Mouse (Mus musculus) CH12.LX (cell line): ENCODE measurements around the gene Trp73. TPM values are rescaled to one million over a fixed set of nuclear protein-coding genes. Genes with fewer than 3 reads are reported as not detected.

Source experiments
- DNase-seq: peaks from one replicate; pipeline ENCODE4 v3.0.0-alpha.2; 2013; ENCODE audit errors: extremely low read depth
- H3K27ac ChIP-seq: 2 replicates; pipeline ENCODE4 v1.5.1; 2012; ENCODE audit warnings: low read depth, mild to moderate bottlenecking, control low read depth, moderate library complexity; ENCODE audit not compliant: insufficient read depth
- H3K27me3 ChIP-seq: replicated peaks from 2 replicates; pipeline ENCODE3; 2012; ENCODE audit warnings: inconsistent platforms
- H3K36me3 ChIP-seq, 2 experiments: replicated peaks in 1 of 2; 2 replicates each; pipeline versions ENCODE3 to v1.6.1; 2012; ENCODE audit warnings: inconsistent platforms in 1 of 2, low read length in 1 of 2, mild to moderate bottlenecking in 1 of 2, mixed read lengths in 1 of 2, moderate library complexity in 1 of 2; ENCODE audit not compliant: control insufficient read depth in 1 of 2, insufficient read depth in 1 of 2
- H3K4me1 ChIP-seq, 2 experiments: 2 replicates each; pipeline ENCODE4 v1.6.1; 2012; ENCODE audit warnings: inconsistent platforms in 1 of 2, moderate library complexity in 1 of 2; ENCODE audit not compliant: insufficient read depth in 2 of 2, control insufficient read depth in 1 of 2
- H3K4me2 ChIP-seq: 2 replicates; pipeline ENCODE4 v1.6.1; 2012; ENCODE audit warnings: low read depth, mild to moderate bottlenecking, control low read depth; ENCODE audit not compliant: poor library complexity, insufficient read depth, severe bottlenecking
- H3K4me3 ChIP-seq, 3 experiments: fragments of 150-350 bp in 1 of 3; sonication (generic) in 1 of 3; replicated peaks in 1 of 3; 2 replicates each; pipeline versions ENCODE3 to v1.5.1; 2011 to 2012; ENCODE audit warnings: low read depth in 2 of 3, low read length in 2 of 3, mild to moderate bottlenecking in 2 of 3, moderate library complexity in 2 of 3, control low read depth in 1 of 3, improper control_type of control experiment in 1 of 3, inconsistent platforms in 1 of 3, mixed read lengths in 1 of 3; ENCODE audit not compliant: poor library complexity in 1 of 3
- H3K79me2 ChIP-seq: replicated peaks from 2 replicates; pipeline ENCODE4 v1.6.1; 2012; ENCODE audit warnings: mild to moderate bottlenecking, moderate library complexity; ENCODE audit not compliant: control insufficient read depth, poor library complexity, insufficient read depth, severe bottlenecking; ENCODE audit errors: extremely low read depth
- H3K9ac ChIP-seq: 2 replicates; pipeline ENCODE4 v1.6.1; 2012; ENCODE audit warnings: low read depth, mild to moderate bottlenecking, control low read depth, moderate library complexity; ENCODE audit not compliant: insufficient read depth
- H3K9me3 ChIP-seq: replicated peaks from 2 replicates; pipeline ENCODE3; 2012; ENCODE audit warnings: low read length, inconsistent platforms, mixed read lengths
- CTCF ChIP-seq, 2 experiments: IDR thresholded peaks in 1 of 2; conservative IDR thresholded peaks in 1 of 2; 2 replicates each; pipeline ENCODE4 v1.5.1; 2011 to 2012; ENCODE audit warnings: low read depth in 2 of 2, low read length in 2 of 2, improper control_type of control experiment in 1 of 2, inconsistent platforms in 1 of 2, mild to moderate bottlenecking in 1 of 2, moderate library complexity in 1 of 2
- E2F4 ChIP-seq: IDR thresholded peaks from 2 replicates; pipeline ENCODE4 v1.6.1; 2011; ENCODE audit warnings: low read depth, low read length, improper control_type of control experiment; ENCODE audit not compliant: insufficient replicate concordance
- HCFC1 ChIP-seq: IDR thresholded peaks from 2 replicates; pipeline ENCODE4 v1.6.1; 2012; ENCODE audit warnings: low read depth, mild to moderate bottlenecking, inconsistent platforms, low read length, improper control_type of control experiment
- RAD21 ChIP-seq: IDR thresholded peaks from 2 replicates; pipeline ENCODE4 v1.6.1; 2011; ENCODE audit warnings: low read depth, mild to moderate bottlenecking, low read length, improper control_type of control experiment, moderate library complexity
- TCF12 ChIP-seq: IDR thresholded peaks from 2 replicates; pipeline ENCODE4 v1.6.1; 2014; ENCODE audit warnings: low read depth, mild to moderate bottlenecking, inconsistent platforms, low read length, improper control_type of control experiment
- ZMIZ1 ChIP-seq: IDR thresholded peaks from 2 replicates; pipeline ENCODE4 v1.6.1; 2012; ENCODE audit warnings: low read depth, mild to moderate bottlenecking, inconsistent platforms, low read length, improper control_type of control experiment
- dilution Hi-C: fragments of 300-500 bp; cut with MboI; formaldehyde crosslinking; loops from 2 replicates; pipeline ENCODE4 v1.14.3; 2020; ENCODE audit warnings: low sequenced_read_pairs; ENCODE audit not compliant: extremely low pct_unique_long_range_greater_than_20kb, extremely low pct_ligation_motif_present
- in situ Hi-C: fragments of 300-500 bp; cut with MboI; formaldehyde crosslinking; loops from 3 replicates; pipeline ENCODE4 v1.14.3; 2019; ENCODE audit warnings: low sequenced_read_pairs, low pct_ligation_motif_present, low pct_unique_long_range_greater_than_20kb, mixed read lengths
- polyA plus RNA-seq: library from polyadenylated mRNA; unstranded; fragments of >175 nt; gene quantifications from 2 replicates; pipeline ENCODE4 v1.2.1, GENCODE M21; 2012; ENCODE audit warnings: low read depth; ENCODE audit not compliant: insufficient read length
- total RNA-seq, 2 experiments: library from RNA; depleted of rRNA; stranded (reverse); fragments of 300-350 nt in 1 of 2; fragments of >200 nt in 1 of 2; gene quantifications; 2 replicates each; pipeline ENCODE4 v1.2.3; 2012 to 2014

Trp73 gene
- total and polyA plus RNA-seq, 3 experiments, result 14.0 to 34.3 (median 30.0) TPM

GRCm38 (mm10) chr4:154011646-154012089 is 128.3 kb downstream of the Trp73 start, which contains the start of gene Lrrc47 (continued):
- TF ChIP-seq ZMIZ1, result peak; percentile 51; the same call in 1 of the 2 replicates
- TF ChIP-seq HCFC1, result peak; percentile 91

- Histone ChIP-seq H3K27me3 (no peaks in the 10 kb centered on the region), H3K27ac (peak overlapping the region; percentile 13; the same call in 1 of the 2 replicates), H3K4me1 (peaks cover 11 to 28% of the 10 kb centered on the region in 2 experiments), H3K79me2 (peaks cover 39% of the 10 kb centered on the region), H3K4me2 (peak overlapping the region; percentile 85), H3K36me3 (peaks cover 37 to 51% of the 10 kb centered on the region in 2 experiments), H3K9me3 (no peaks in the 10 kb centered on the region), H3K4me3 (peak overlapping the region; percentile 84 to 100 (median 98)), H3K9ac (peak overlapping the region; percentile 80)
- DNase-seq, result no peak
- dilution Hi-C loops, result no loop called here
- TF ChIP-seq TCF12 (no peak), CTCF (conservative IDR thresholded peaks at IDR 0.05 in 1 of 2, IDR thresholded peaks at IDR 0.05 in 1 of 2; ENCODE audit: low read depth in 2 of 2, low read length in 2 of 2) (peak in 1 of 2 experiments; percentile 54; a peak in 2 of 4 replicates)
- in situ Hi-C loops, result no loop called here
Observed at GRCm38 (mm10) chr4:154010907-154011645, 128.9 kb downstream of the Trp73 start.

GRCm38 (mm10) chr4:154007759-154008158 is 132.2 kb downstream of the Trp73 start:
- peaks cover under 1 to 14% of the 10 kb centered on the region in 2 experiments for H3K4me1 ChIP-seq
- dilution Hi-C loops, result no loop called here
- in situ Hi-C loops, result no loop called here
- no peak overlapping the region for H3K4me3 ChIP-seq
- no peaks in the 10 kb centered on the region for H3K9me3 ChIP-seq
- peaks cover 38 to 54% of the 10 kb centered on the region in 2 experiments for H3K36me3 ChIP-seq
- DNase-seq, result no peak
- H3K27ac ChIP-seq, result no peak overlapping the region
- H3K27me3 ChIP-seq, result no peaks in the 10 kb centered on the region
- TF ChIP-seq CTCF (conservative IDR thresholded peaks at IDR 0.05 in 1 of 2, IDR thresholded peaks at IDR 0.05 in 1 of 2; ENCODE audit: low read depth in 2 of 2, low read length in 2 of 2) (no peak), RAD21 (no peak)
- H3K79me2 ChIP-seq, result peaks cover 11% of the 10 kb centered on the region
- no peak overlapping the region for H3K9ac ChIP-seq
- no peak overlapping the region for H3K4me2 ChIP-seq

- peaks cover 0 to 12% of the 10 kb centered on the region in 2 experiments; a peak in 2 of 4 replicates for H3K4me1 ChIP-seq
- no peak overlapping the region for H3K27ac ChIP-seq
- H3K4me2 ChIP-seq, result no peak overlapping the region
- no peak for TF ChIP-seq E2F4
- peaks cover 6% of the 10 kb centered on the region for H3K9me3 ChIP-seq
- in situ Hi-C loops (no loop called here), dilution Hi-C loops (no loop called here)
- DNase-seq, result no peak
- no peak overlapping the region for H3K9ac ChIP-seq
- H3K79me2 ChIP-seq, result no peaks in the 10 kb centered on the region
- no peak overlapping the region for H3K4me3 ChIP-seq
- H3K27me3 ChIP-seq, result no peaks in the 10 kb centered on the region
- H3K36me3 ChIP-seq, result peaks cover 45 to 64% of the 10 kb centered on the region in 2 experiments
Observed at GRCm38 (mm10) chr4:154006264-154006663, 133.7 kb downstream of the Trp73 start.

Other genes starting within 250 kb of the Trp73 start
- gene A430005L14Rik, start 183.0 kb downstream of the Trp73 start, total RNA-seq (2012; rRNA removed), result 41.8 and 42.3 TPM in 2 replicates
- 46.5 and 48.9 TPM in 2 replicates for gene A430005L14Rik, start 183.0 kb downstream of the Trp73 start, total RNA-seq (2014; rRNA removed)
- gene A430005L14Rik, start 183.0 kb downstream of the Trp73 start, polyA plus RNA-seq, result 26.2 and 26.8 TPM in 2 replicates
- 12.6 and 16.2 TPM in 2 replicates for gene Dffb, start 165.1 kb downstream of the Trp73 start, total RNA-seq (2012; rRNA removed)
- gene Dffb, start 165.1 kb downstream of the Trp73 start, total RNA-seq (2014; rRNA removed), result 18.2 and 21.4 TPM in 2 replicates
- 10.7 and 11.9 TPM in 2 replicates for gene Dffb, start 165.1 kb downstream of the Trp73 start, polyA plus RNA-seq
- gene Cep104, start 165.0 kb downstream of the Trp73 start, total RNA-seq (2012; rRNA removed), result 7.0 and 8.7 TPM in 2 replicates
- gene Cep104, start 165.0 kb downstream of the Trp73 start, total RNA-seq (2014; rRNA removed), result 4.1 and 4.6 TPM in 2 replicates
- 10.6 and 10.9 TPM in 2 replicates for gene Cep104, start 165.0 kb downstream of the Trp73 start, polyA plus RNA-seq
- gene Lrrc47, start 128.5 kb downstream of the Trp73 start, total RNA-seq (2012; rRNA removed), result 35.0 and 40.1 TPM in 2 replicates
- gene Lrrc47, start 128.5 kb downstream of the Trp73 start, total RNA-seq (2014; rRNA removed), result 16.3 and 16.7 TPM in 2 replicates
- 96.6 and 98.0 TPM in 2 replicates for gene Lrrc47, start 128.5 kb downstream of the Trp73 start, polyA plus RNA-seq
- gene Smim1, start 114.0 kb downstream of the Trp73 start, total RNA-seq (2012; rRNA removed), result 1.7 and 2.3 TPM in 2 replicates
- not detected in 2 replicates for gene Smim1, start 114.0 kb downstream of the Trp73 start, total RNA-seq (2014; rRNA removed)
- gene Smim1, start 114.0 kb downstream of the Trp73 start, polyA plus RNA-seq, result 0.15 and 0.16 TPM in 2 replicates
- not detected in 2 replicates for gene Ccdc27, start 97.5 kb downstream of the Trp73 start, total RNA-seq (2012; rRNA removed)
- not detected in 2 replicates for gene Ccdc27, start 97.5 kb downstream of the Trp73 start, total RNA-seq (2014; rRNA removed)
- not detected in 2 replicates for gene Ccdc27, start 97.5 kb downstream of the Trp73 start, polyA plus RNA-seq
- 70.1 and 77.6 TPM in 2 replicates for gene Wrap73, start 2.2 kb upstream of the Trp73 start, total RNA-seq (2012; rRNA removed)
- gene Wrap73, start 2.2 kb upstream of the Trp73 start, total RNA-seq (2014; rRNA removed), result 42.4 and 49.3 TPM in 2 replicates
- 31.5 and 32.1 TPM in 2 replicates for gene Wrap73, start 2.2 kb upstream of the Trp73 start, polyA plus RNA-seq
- 47.5 and 48.6 TPM in 2 replicates for gene Tprgl, start 20.5 kb upstream of the Trp73 start, total RNA-seq (2012; rRNA removed)
- 64.1 and 64.5 TPM in 2 replicates for gene Tprgl, start 20.5 kb upstream of the Trp73 start, total RNA-seq (2014; rRNA removed)
- gene Tprgl, start 20.5 kb upstream of the Trp73 start, polyA plus RNA-seq, result 62.5 and 67.8 TPM in 2 replicates
- gene Megf6, start 30.5 kb upstream of the Trp73 start, total RNA-seq (2012; rRNA removed), result not detected in 2 replicates
- gene Megf6, start 30.5 kb upstream of the Trp73 start, total RNA-seq (2014; rRNA removed), result not detected in 2 replicates
- not detected in 2 replicates for gene Megf6, start 30.5 kb upstream of the Trp73 start, polyA plus RNA-seq
- gene Arhgef16, start 161.5 kb upstream of the Trp73 start, total RNA-seq (2012; rRNA removed), result not detected in 2 replicates
- not detected in 2 replicates for gene Arhgef16, start 161.5 kb upstream of the Trp73 start, total RNA-seq (2014; rRNA removed)
- not detected in 2 replicates for gene Arhgef16, start 161.5 kb upstream of the Trp73 start, polyA plus RNA-seq
- not detected in 2 replicates for gene B230104I21Rik, start 195.9 kb upstream of the Trp73 start, total RNA-seq (2012; rRNA removed)
- not detected in 2 replicates for gene B230104I21Rik, start 195.9 kb upstream of the Trp73 start, total RNA-seq (2014; rRNA removed)
- not detected in 2 replicates for gene B230104I21Rik, start 195.9 kb upstream of the Trp73 start, polyA plus RNA-seq